Mouse (Mus musculus) heart, postnatal 0 days (tissue): ENCODE measurements around the gene Olfr313.
"Not testable (repeated sequence)": the region's sequence is repeated elsewhere in the genome, so short reads cannot be mapped to it uniquely, and the experiment has no call there.

Experiments used
- CTCF ChIP-seq: IDR thresholded peaks from 2 replicates; pipeline ENCODE4 v1.5.1; 2016; ENCODE audit warnings: antibody characterized with exemption, control low read depth, low read depth
- EP300 ChIP-seq: IDR thresholded peaks from 2 replicates; pipeline ENCODE4 v1.6.1; 2016; ENCODE audit warnings: antibody characterized with exemption, low read depth

DNA sequence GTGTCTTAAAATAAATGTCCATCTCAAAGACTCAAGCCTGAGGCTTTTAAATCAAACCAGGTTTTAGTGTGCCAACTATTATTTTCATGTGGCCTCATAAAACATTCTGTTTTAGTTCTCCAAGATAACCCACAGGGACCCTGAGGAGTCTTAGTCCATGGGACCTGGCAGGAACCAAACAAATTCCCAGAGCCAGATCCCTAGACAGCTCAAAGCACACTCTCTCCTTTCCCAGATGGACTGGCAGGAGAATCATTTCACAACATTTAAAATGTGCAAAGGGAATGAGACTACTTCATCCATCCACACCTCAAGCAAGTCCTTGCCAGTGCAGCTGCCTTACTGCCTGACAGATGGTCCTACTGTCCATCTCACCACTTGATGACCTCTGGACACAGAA lies 24.2 kb downstream of the Olfr313 start, which contains the start of gene Olfr311:
- TF ChIP-seq CTCF, EP300: not testable (repeated sequence)
